Mouse (Mus musculus): ENCODE results near the gene Xrcc4.
A peak's percentile ranks its signal among the peaks of the same experiment; 100 is the strongest.
"Not testable (repeated sequence)": the region's sequence is repeated elsewhere in the genome, so short reads cannot be mapped to it uniquely, and the experiment has no call there.

The Xrcc4 gene

DNA sequence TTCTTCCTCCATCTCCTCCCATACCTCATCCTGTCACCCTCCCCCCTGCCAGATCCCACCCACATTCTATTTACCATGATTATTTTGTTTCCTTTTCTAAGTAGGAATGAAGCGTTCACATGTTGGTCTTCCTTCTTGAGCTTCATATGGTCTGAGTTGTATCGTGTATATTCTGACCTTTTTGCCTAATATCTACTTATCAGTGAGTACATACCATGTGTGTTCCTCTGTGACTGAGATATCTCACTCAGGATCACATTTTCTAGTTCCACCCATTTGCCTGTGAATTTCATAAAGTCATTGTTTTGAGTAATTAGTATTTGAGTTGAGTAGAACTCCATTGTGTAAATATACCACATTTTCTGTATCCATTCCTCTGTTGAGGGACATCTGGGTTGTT is 277.2 kb downstream of the Xrcc4 start:
- DNase-seq (ENCODE audit: low spot score): no peak

- DNase-seq (ENCODE audit: low spot score): no peak
Observed at GRCm38 (mm10) chr13:89809024-89809423, 280.4 kb downstream of the Xrcc4 start.

DNA sequence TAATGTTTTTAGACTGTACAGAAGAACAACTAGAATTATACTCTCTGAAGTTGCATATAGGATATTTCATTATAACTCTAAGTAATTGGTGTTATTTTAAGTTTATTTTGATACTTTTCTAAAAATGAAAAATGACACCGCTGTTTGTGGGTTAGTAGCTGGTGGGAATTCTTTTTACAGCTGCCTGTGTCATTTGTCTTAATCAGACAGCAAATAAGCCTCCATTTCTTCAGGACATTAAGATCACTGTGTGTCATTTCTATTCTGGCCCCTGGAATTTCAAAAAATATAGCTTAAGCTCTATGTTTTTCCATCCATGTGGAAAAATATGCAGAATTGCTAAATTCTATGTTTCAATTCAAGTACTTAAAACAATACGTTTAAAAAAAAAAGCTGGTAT is 287.5 kb downstream of the Xrcc4 start:
- no peak for DNase-seq (ENCODE audit: low spot score)

- DNase-seq (ENCODE audit: low spot score): no peak
Observed at GRCm38 (mm10) chr13:89797721-89798120, 291.7 kb downstream of the Xrcc4 start.

- DNase-seq (ENCODE audit: low spot score): no peak
Observed at GRCm38 (mm10) chr13:89791475-89791874, 297.9 kb downstream of the Xrcc4 start.

DNA sequence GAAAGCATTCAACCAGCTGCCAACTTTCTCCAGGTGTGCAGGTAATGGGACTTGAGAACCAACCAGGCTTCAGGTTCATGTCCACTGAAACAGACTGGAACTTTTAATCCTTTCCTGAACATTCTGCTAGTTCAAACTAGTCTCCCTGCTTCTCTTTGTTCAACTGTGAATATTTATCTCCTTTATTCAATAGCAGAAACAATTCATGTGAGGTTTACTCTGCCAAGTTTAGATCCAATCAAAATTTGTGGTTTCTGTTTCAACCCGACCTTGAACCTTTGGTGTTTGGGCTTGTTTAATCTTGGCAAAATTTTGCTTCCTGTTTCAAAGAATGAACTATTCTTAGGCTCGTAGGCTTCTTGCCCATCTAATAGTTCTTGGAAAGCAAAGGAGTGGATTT is 306.5 kb downstream of the Xrcc4 start:
- DNase-seq (ENCODE audit: low spot score): no peak

- no peak for DNase-seq (ENCODE audit: low spot score)
Observed at GRCm38 (mm10) chr13:89780276-89780675, 309.1 kb downstream of the Xrcc4 start.

DNA sequence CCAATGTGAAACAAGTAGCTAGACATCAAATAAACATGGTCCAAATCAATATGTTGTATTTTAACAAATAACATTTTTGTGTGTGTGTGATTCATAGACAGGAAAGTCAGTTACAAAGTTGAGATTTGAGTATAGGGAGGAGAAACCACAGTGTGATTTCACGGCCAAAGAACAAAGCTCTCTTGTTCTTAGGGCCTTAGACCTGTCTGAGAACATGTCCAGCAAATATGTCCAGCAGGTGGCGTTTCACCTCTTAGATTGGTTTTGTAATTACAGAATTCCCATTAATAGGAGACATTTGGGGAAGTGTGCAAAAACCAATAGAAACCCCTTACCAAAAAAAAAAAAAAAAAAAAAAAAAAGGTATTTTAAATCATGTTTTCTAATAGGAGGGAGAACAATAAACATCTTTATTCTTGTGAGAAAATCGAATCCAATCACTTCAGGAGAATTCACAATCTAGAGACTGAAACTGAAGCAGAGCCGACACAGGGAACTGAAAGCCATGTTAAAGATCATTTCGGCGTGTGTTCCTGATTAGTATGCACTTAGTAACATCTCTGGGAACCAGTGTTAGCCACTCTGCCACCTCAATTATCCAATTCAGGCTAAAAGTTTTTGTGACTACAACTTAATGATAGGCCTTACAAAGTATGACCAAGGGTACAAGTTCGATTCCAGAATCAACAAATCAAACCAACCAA is 310.0 kb downstream of the Xrcc4 start:
- DNase-seq (ENCODE audit: low spot score): peak; percentile 57

GRCm38 (mm10) chr13:89777764-89778163 is 311.6 kb downstream of the Xrcc4 start:
- no peak for DNase-seq (ENCODE audit: low spot score)

GRCm38 (mm10) chr13:89777146-89777545 is 312.3 kb downstream of the Xrcc4 start:
- DNase-seq (ENCODE audit: low spot score): no peak

DNA sequence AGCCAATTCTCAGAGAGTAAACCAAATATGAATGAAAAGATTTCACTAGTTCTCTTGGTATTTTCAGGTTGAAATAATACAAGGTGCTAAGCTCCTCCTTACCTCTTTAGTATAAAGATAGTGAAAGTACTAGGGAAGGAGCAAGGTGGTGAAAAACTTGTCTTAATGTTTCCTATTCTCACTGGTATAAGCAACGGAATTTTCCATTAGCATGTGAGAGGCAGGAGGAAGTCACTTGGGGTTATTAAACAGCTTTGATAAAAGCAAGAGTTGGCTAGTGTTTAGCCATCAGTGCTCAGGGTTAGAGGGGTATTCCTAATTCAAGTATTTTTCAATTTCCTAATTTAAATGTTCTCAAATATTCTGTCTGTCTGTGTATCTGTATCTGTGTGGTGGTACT is 322.9 kb downstream of the Xrcc4 start:
- DNase-seq (ENCODE audit: low spot score): no peak

DNA sequence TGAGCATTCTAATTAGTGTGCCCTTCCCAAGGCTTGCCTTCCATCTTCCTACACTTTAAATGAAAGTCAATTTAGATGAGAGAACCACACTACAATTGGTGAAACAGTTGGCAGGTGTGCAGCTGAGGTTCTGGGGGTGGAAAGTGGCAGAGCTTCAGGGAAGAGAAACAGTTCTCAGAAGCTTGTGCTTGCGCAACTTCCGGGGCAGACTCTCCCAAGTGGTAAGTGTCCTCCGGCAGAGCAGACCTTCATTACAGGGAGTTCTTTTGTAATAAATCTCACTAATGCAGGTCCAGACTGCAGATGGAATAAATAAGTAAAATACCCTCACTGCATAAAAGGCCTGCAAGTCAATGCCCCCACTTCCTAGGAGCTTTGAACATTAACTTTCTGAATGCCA is 323.4 kb downstream of the Xrcc4 start:
- no peak for DNase-seq (ENCODE audit: low spot score)

- no peak for DNase-seq (ENCODE audit: low spot score)
Observed at GRCm38 (mm10) chr13:89762339-89762738, 327.1 kb downstream of the Xrcc4 start.

- no peak for DNase-seq (ENCODE audit: low spot score)
Observed at GRCm38 (mm10) chr13:89756347-89756746, 333.1 kb downstream of the Xrcc4 start.

DNA sequence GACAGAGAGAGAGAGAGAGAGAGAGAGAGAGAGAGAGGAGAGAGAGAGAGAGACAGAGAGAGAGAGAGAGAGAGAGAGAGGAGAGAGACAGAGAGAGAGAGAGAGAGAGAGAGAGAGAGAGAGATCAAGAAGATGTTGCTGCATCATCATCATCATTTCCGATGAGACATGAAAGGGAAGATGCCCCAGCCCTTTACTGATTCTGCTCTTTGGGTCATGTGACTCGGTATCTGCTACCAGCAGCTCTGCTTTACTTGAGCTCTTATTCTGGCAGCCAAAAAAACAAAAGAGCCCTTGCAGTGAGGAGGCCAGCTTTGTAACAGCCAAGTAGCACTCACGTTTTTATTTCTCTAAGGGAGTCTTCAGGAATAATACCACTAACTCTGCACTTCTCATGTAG is 338.8 kb downstream of the Xrcc4 start:
- DNase-seq (ENCODE audit: low spot score): not testable (repeated sequence)

- no peak for DNase-seq (ENCODE audit: low spot score)
Observed at GRCm38 (mm10) chr13:89743201-89743600, 346.2 kb downstream of the Xrcc4 start.

GRCm38 (mm10) chr13:89742686-89743200 is 346.7 kb downstream of the Xrcc4 start:
- DNase-seq (ENCODE audit: low spot score): no peak

DNA sequence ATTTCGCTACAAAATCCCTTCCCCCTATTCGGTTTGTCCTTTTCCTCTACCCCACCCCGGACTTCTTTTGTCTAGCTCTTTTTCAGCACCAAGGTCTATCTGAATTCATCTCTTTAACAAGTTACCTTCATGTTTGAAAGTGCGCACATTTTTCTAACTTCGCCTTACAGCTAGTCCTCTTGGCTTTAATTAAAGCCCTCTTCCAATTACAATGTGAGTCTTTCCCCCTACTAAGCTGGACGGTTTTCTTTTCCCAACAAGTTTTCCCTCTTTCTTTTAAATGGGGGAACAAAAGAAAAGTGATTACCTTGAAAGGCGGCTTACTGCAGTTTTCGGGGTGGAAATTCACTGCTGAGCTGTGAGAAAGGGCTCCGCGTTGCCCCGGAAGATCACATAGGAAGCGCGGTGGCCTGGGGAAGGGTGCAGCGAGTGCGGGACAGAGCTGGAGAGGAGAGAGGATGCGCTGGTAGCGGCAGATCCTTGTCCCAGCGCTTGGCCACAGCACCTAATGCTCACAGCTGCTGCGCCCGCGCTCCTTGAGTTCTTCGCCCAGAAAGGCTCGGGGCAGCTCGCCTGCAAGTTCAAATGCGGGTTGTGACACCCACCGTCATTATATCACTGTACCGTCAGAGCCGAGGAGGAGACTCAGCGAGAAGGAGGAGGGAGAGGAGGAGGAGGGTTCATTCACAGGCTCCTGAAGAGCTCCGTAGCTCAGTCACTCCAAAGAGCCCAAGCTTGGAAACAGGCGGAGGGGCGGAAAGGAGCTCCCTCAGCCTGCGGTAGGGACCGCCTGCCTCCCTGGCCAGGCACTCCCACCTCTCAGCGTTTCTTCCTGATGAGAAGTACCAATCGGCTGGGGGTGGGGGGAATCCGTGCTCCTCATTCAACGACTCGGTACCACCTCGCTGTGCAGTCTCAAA is 347.4 kb downstream of the Xrcc4 start, which contains the start of gene Vcan:
Gene Vcan, minus strand, starts transcription at position 744 of the 920 bp plus-strand sequence.
- DNase-seq (ENCODE audit: low spot score): peak; percentile 17

- DNase-seq (ENCODE audit: low spot score): no peak
Observed at GRCm38 (mm10) chr13:89741116-89741551, 348.3 kb downstream of the Xrcc4 start.

GRCm38 (mm10) chr13:89740243-89741115 is 348.9 kb downstream of the Xrcc4 start:
- peak; percentile 58 for DNase-seq (ENCODE audit: low spot score)

DNA sequence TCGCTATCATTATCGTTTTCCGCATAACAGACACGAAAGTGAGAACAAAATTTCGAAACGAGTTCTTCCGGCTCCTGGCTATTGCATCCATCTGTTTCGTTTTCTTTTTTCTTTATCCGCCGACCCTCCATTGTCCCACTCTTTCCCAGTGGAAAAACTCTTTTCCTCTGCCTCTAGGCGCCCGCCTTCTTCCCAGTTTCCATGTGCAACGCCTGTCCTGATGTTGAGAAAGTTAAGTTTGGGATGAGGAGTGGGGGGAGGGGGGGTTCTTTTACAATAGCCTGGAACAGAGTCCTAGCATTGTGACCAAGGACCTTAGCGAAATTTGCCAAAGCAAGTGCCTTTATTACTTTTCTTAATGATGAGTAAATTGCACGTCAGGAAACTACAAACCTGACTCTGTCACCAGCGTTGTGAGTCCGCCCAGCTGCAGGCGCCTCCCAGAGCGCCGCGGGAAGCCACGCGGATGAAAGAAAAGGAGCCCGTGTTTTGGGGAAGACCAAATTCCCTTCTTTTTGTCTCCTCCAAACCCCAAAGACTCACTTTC is 349.6 kb downstream of the Xrcc4 start:
- no peak for DNase-seq (ENCODE audit: low spot score)
